Mouse (Mus musculus) stomach, embryonic 16.5 days (tissue): ENCODE measurements around the gene Usp29. TPM values are rescaled to one million over a fixed set of nuclear protein-coding genes. Genes with fewer than 3 reads are reported as not detected.
A peak's percentile ranks its signal among the peaks of the same experiment; 100 is the strongest.

Source experiments
- ATAC-seq: fragments of 200-750 bp; cut with Nextera tagmentation; 2 replicates; pipeline ENCODE4 v1.8.0; 2017; ENCODE audit warnings: moderate number of reproducible peaks, moderate TSS enrichment; ENCODE audit not compliant: insufficient read depth, low FRiP score
- H3K27ac ChIP-seq: fragments of 300-500 bp; sonication (generic); 2 replicates; pipeline ENCODE4 v1.5.1; 2014; ENCODE audit warnings: low read length
- H3K27me3 ChIP-seq: fragments of 300-500 bp; sonication (generic); 2 replicates; pipeline ENCODE4 v1.6.1; 2014; ENCODE audit warnings: low read length, control low read depth, mixed read lengths; ENCODE audit not compliant: control insufficient read depth, insufficient read depth
- H3K36me3 ChIP-seq: fragments of 300-500 bp; sonication (generic); 2 replicates; pipeline ENCODE4 v1.6.1; 2014; ENCODE audit warnings: low read length; ENCODE audit not compliant: control insufficient read depth, insufficient read depth
- H3K4me1 ChIP-seq: fragments of 300-500 bp; sonication (generic); 2 replicates; pipeline ENCODE4 v1.6.1; 2014; ENCODE audit warnings: low read length, control low read depth, mixed read lengths; ENCODE audit not compliant: control insufficient read depth, insufficient read depth
- H3K4me2 ChIP-seq: fragments of 300-500 bp; sonication (generic); 2 replicates; pipeline ENCODE4 v1.6.1; 2014; ENCODE audit warnings: low read depth, low read length, mixed read lengths
- H3K4me3 ChIP-seq: fragments of 300-500 bp; sonication (generic); replicated peaks from 2 replicates; pipeline ENCODE4 v1.5.1; 2014; ENCODE audit warnings: mild to moderate bottlenecking, low read length
- H3K9ac ChIP-seq: fragments of 300-500 bp; sonication (generic); 2 replicates; pipeline ENCODE4 v1.6.1; 2014; ENCODE audit warnings: low read length
- H3K9me3 ChIP-seq: fragments of 300-500 bp; sonication (generic); replicated peaks from 2 replicates; pipeline ENCODE4 v1.6.1; 2016; ENCODE audit warnings: low read length, control low read depth; ENCODE audit not compliant: control insufficient read depth
- WGBS: fragments of 180-500 bp; shearing (Covaris S2); extraction: QIAGEN DNeasy Blood & Tissue Kit; methylation state at CpG from one replicate; pipeline ENCODE4 v1.1.7; 2014; 5-methylcytosine and 5-hydroxymethylcytosine counted together
- polyA plus RNA-seq: library from polyadenylated mRNA; unstranded; fragments of >200 nt; fragmentation: Nextera tagmentation; extraction: Ambion mirVana; gene quantifications from 2 replicates; pipeline ENCODE4 v1.2.1, GENCODE M21; 2015

Gene Usp29
- polyA plus RNA-seq, 1 experiment from 2014 or later: 5.6 TPM

DNA sequence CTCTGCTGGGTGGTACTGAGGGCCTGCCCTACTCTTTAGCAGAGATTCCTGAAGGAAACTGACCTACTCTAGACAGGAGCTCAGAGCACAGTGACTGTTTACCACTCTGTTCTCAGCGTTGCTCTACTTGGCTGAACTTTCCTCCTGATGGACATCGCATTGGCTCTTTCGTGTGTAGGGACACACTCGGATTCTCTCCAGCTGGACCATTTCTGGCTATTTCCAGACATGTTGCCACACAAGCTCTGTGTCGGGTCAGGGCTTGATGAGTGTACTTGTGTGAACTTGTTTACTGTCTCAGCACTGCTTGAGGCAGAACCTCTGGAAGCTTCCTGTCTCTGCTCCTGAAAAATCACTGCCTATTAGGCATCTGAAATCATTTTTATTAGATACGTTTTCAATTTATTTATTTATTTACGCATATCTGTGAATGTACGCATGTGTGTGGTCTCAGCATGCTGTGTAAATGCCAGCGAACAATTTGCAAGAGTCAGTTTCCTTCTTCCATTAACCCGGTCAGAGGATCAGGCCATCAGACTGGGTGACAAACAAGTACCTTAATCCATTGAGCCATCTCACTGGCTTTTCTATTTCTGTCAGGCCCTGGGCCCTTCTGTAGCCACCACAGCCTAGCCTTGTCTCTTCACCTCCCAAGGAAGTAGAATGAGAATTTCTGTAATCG lies 95.7 kb downstream of the Usp29 start:
- H3K4me1 ChIP-seq: peaks cover 13% of the 10 kb centered on the region
- H3K4me2 ChIP-seq: no peak overlapping the region
- no peaks in the 10 kb centered on the region for H3K36me3 ChIP-seq
- ATAC-seq: peak; percentile 73
- no peak overlapping the region for H3K9ac ChIP-seq
- peak overlapping the region; percentile 75 for H3K27ac ChIP-seq
- H3K4me3 ChIP-seq: no peak overlapping the region
- no peaks in the 10 kb centered on the region for H3K27me3 ChIP-seq
- no peaks in the 10 kb centered on the region for H3K9me3 ChIP-seq
- 47% methylated on average over 11 of the region's 11 CpGs for WGBS

GRCm38 (mm10) chr7:6829148-6829547 lies 98.8 kb downstream of the Usp29 start:
- Histone ChIP-seq H3K4me3 (no peak overlapping the region), H3K9ac (no peak overlapping the region), H3K4me1 (peaks cover 6% of the 10 kb centered on the region; the same call in 1 of the 2 replicates), H3K9me3 (no peaks in the 10 kb centered on the region), H3K4me2 (no peak overlapping the region), H3K36me3 (no peaks in the 10 kb centered on the region), H3K27me3 (no peaks in the 10 kb centered on the region), H3K27ac (no peak overlapping the region)
- ATAC-seq: no peak
- 41% methylated on average over 2 of the region's 2 CpGs for WGBS

- Histone ChIP-seq H3K4me3 (no peak overlapping the region), H3K27ac (peak overlapping the region; percentile 34), H3K27me3 (no peaks in the 10 kb centered on the region), H3K4me2 (no peak overlapping the region), H3K9me3 (no peaks in the 10 kb centered on the region), H3K36me3 (no peaks in the 10 kb centered on the region), H3K9ac (no peak overlapping the region), H3K4me1 (peaks cover 9% of the 10 kb centered on the region; the same call in 1 of the 2 replicates)
- ATAC-seq: peak; percentile 73; the same call in 1 of the 2 replicates
- 32% methylated on average over 5 of the region's 5 CpGs for WGBS
Observed at GRCm38 (mm10) chr7:6834950-6835349, 104.6 kb downstream of the Usp29 start.

- peak; percentile 63; the same call in 1 of the 2 replicates for ATAC-seq
- H3K27ac ChIP-seq: peak overlapping the region; percentile 34; the same call in 1 of the 2 replicates
Observed at GRCm38 (mm10) chr7:6835351-6835750, 105.0 kb downstream of the Usp29 start.

DNA sequence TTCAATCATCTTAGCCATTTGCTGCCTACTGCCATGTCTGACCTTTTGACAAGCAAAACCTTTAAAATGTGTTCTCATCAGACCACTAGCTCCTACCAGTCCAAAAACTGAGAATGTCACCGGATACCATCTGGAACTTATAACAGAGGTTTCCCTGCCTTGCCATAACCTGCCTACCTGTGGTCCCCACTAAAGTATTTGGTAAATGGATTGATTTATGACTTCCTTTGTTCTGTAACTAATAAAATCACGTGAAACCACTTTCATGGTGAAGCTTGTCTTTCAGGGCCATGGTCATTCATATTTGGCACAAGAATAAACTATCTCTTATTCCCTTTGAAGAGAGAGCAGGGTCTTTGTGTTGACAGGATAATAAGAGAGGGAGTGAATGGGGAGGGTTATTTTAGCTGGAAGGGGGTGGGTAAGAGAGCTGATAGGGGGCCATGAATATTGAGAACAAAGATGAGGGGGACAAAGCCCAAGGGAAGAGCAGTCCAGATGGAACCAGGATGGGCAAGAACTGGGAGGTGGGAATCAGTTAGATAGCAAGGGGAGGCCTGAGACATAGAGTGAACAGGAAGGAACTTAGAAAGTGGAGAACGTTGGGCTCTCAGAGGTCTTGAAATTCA lies 107.0 kb downstream of the Usp29 start:
- Histone ChIP-seq H3K4me2 (no peak overlapping the region), H3K9me3 (no peaks in the 10 kb centered on the region), H3K27ac (no peak overlapping the region), H3K9ac (no peak overlapping the region), H3K36me3 (no peaks in the 10 kb centered on the region), H3K27me3 (no peaks in the 10 kb centered on the region), H3K4me3 (no peak overlapping the region), H3K4me1 (peaks cover 9% of the 10 kb centered on the region; the same call in 1 of the 2 replicates)
- 51% methylated on average over 3 of the region's 3 CpGs for WGBS
- ATAC-seq: no peak

More at GRCm38 (mm10) chr7:6835351-6835750, 105.0 kb downstream of the Usp29 start:
- 9% methylated on average over 5 of the region's 5 CpGs for WGBS
- no peaks in the 10 kb centered on the region for H3K27me3 ChIP-seq
- H3K36me3 ChIP-seq: no peaks in the 10 kb centered on the region
- H3K4me3 ChIP-seq: no peak overlapping the region
- H3K4me1 ChIP-seq: peaks cover 9% of the 10 kb centered on the region; the same call in 1 of the 2 replicates
- H3K9ac ChIP-seq: no peak overlapping the region
- no peak overlapping the region for H3K4me2 ChIP-seq
- H3K9me3 ChIP-seq: no peaks in the 10 kb centered on the region

DNA sequence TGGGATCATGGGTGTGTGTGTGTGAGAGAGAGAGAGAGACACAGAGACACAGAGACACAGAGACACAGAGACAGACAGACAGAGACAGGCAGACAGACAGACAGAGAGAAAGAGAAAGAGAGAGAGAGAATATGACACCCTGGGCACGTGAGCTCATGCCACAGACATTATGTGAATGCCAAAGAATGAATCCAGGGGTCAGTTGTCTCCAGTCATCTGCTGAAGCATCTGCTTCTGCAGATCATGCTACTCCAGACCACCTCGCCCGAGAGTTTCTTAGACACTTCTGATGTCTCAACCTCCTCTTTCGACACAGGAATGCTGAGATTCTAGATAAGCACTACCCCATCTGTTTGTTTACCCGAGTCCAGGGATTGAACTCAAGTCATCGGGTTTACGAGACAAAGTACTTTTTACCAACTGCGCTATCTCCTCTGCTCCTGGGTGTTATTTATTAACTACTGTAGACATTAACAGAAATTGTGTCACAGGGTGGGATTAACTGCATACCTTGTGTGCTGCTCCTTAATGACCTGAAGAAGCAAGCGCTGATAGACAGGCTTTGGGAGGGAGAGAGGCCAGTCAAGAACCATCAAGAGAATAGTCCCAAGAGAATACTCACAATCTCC lies 107.7 kb downstream of the Usp29 start:
- no peak overlapping the region for H3K9ac ChIP-seq
- no peak overlapping the region for H3K4me2 ChIP-seq
- no peaks in the 10 kb centered on the region for H3K27me3 ChIP-seq
- no peaks in the 10 kb centered on the region for H3K36me3 ChIP-seq
- H3K4me3 ChIP-seq: no peak overlapping the region
- no peak overlapping the region for H3K27ac ChIP-seq
- 35% methylated on average over 9 of the region's 9 CpGs for WGBS
- peaks cover 9% of the 10 kb centered on the region; the same call in 1 of the 2 replicates for H3K4me1 ChIP-seq
- no peak for ATAC-seq
- no peaks in the 10 kb centered on the region for H3K9me3 ChIP-seq

- no peaks in the 10 kb centered on the region for H3K27me3 ChIP-seq
- WGBS: 59% methylated on average over 5 of the region's 5 CpGs
- ATAC-seq: peak; percentile 77; the same call in 1 of the 2 replicates
Observed at GRCm38 (mm10) chr7:6840860-6841259, 110.5 kb downstream of the Usp29 start.

DNA sequence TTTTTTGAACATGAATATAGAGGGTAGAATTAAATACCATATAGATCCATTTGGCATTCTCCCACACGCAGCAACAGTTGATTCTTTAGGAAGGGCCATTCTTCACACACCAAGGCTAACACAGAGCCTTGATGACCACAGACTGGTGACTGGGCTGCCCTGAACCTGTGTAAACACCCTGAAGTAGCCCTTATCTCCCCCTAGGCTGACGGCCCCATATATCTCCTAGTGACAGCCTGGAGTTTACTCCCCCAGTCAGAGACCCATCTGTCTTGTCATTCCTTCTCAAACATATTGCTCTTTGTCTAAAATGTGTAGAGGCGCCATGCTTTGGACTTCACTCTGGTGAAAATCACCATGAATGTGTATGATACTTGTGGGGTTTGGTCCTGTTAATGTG lies 119.1 kb downstream of the Usp29 start:
- 50% methylated on average over 3 of the region's 3 CpGs for WGBS
- Histone ChIP-seq H3K4me1 (0 out of 2 replicates have a peak, but pooled peaks cover 4% of the 10 kb centered on the region), H3K36me3 (no peaks in the 10 kb centered on the region), H3K4me3 (no peak overlapping the region), H3K27ac (no peak overlapping the region), H3K27me3 (no peaks in the 10 kb centered on the region), H3K4me2 (no peak overlapping the region), H3K9me3 (no peaks in the 10 kb centered on the region), H3K9ac (no peak overlapping the region)
- ATAC-seq: no peak

More at GRCm38 (mm10) chr7:6840860-6841259, 110.5 kb downstream of the Usp29 start:
- Histone ChIP-seq H3K36me3 (no peaks in the 10 kb centered on the region), H3K9ac (no peak overlapping the region), H3K4me3 (no peak overlapping the region), H3K4me2 (no peak overlapping the region), H3K9me3 (no peaks in the 10 kb centered on the region), H3K27ac (peak overlapping the region; percentile 55; the same call in 1 of the 2 replicates), H3K4me1 (no peaks in the 10 kb centered on the region; the same call in 1 of the 2 replicates)

- H3K4me3 ChIP-seq: no peak overlapping the region
- no peak overlapping the region for H3K4me2 ChIP-seq
- ATAC-seq: no peak
- 0 out of 2 replicates have a peak, but pooled peaks cover 4% of the 10 kb centered on the region for H3K4me1 ChIP-seq
- no peak overlapping the region for H3K9ac ChIP-seq
- 50% methylated on average over 3 of the region's 3 CpGs for WGBS
- no peaks in the 10 kb centered on the region for H3K9me3 ChIP-seq
- H3K27ac ChIP-seq: no peak overlapping the region
- no peaks in the 10 kb centered on the region for H3K36me3 ChIP-seq
- H3K27me3 ChIP-seq: no peaks in the 10 kb centered on the region
Observed at GRCm38 (mm10) chr7:6850321-6850720, 119.9 kb downstream of the Usp29 start.
